Mouse (Mus musculus) gastrocnemius, postnatal 36 days (tissue): Measurements from ENCODE around the gene Rasl12. TPM values are rescaled to one million over a fixed set of nuclear protein-coding genes. Genes with fewer than 3 reads are reported as not detected.

Experiments used
- DNase-seq, 2 experiments: peaks; one replicate each; pipeline ENCODE4 v3.0.0; 2022
- intact Hi-C: fragments of 180-260 bp; cut with DNase I; formaldehyde crosslinking; loops from one replicate; pipeline ENCODE4 v1.15.1; 2025
- total RNA-seq, 2 experiments: library from RNA; stranded (reverse); gene quantifications; 2 replicates each; pipeline ENCODE4 v1.2.3; 2021

The Rasl12 gene
- total RNA-seq, 2 experiments from 2014 or later = 3.2 to 3.8 TPM

DNA sequence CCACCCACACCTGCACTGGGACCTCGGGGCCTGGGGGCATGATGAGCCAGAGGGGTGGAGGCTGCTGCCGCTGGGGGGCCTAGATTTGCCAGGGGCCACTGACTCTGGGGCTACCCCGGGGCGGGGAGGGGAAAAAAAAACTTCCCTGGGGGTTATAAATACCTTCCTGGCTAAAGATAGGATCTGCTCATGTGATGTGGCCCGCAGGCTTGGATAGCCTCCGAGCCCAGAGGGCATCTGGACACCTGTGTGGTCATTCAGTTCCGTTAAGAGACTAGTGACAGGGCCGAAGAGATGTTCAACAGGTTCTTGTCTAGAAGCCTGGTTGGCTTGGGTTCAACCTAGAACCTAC is 6.7 kb upstream of the Rasl12 start, which contains the start of gene Kbtbd13:
Gene Kbtbd13 (minus strand): TSS at position 40 of the 352 bp plus-strand sequence.
- intact Hi-C loops = no loop called here
- peak in 1 of 2 experiments; percentile 39 for DNase-seq

GRCm38 (mm10) chr9:65392638-65393364 is 5.5 kb upstream of the Rasl12 start:
- intact Hi-C loops = loop anchor here (2.0 kb wide), 1 partner anchor 38 kb away; no protein-coding TSS in a partner anchor

GRCm38 (mm10) chr9:65393606-65394005 is 4.7 kb upstream of the Rasl12 start:
- no peak for DNase-seq
- intact Hi-C loops = loop anchor here (2.0 kb wide), 1 partner anchor 37 kb away; no protein-coding TSS in a partner anchor

More at GRCm38 (mm10) chr9:65392638-65393364, 5.5 kb upstream of the Rasl12 start:
- peak; percentile 64 to 72 for DNase-seq

DNA sequence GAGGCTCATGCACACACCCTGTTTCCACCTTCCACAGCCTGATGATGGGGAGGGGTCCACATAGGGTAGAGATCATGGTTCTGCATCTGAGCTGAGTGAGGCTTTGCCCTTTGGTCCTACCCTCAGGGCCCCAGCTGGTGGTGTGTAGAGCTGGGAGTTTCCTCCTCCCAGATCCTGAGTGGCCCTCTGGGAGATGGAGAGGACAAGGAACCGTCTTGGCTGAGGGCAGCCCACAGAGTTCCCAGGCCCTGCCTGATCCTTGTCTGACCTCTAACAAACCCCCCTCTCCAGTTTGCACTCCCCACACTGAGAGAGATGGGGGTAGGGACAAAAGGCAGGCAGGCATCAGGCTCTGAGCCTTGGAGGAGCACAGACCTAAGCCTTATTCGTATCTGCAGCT is 3.9 kb upstream of the Rasl12 start:
- no peak for DNase-seq

GRCm38 (mm10) chr9:65399934-65400333 is 1.6 kb downstream of the Rasl12 start:
- DNase-seq = no peak
- intact Hi-C loops = loop anchor here (2.0 kb wide), 1 partner anchor 13 kb away; no protein-coding TSS in a partner anchor

More for the DNA sequence above, 3.9 kb upstream of the Rasl12 start:
- intact Hi-C loops = no loop called here

DNA sequence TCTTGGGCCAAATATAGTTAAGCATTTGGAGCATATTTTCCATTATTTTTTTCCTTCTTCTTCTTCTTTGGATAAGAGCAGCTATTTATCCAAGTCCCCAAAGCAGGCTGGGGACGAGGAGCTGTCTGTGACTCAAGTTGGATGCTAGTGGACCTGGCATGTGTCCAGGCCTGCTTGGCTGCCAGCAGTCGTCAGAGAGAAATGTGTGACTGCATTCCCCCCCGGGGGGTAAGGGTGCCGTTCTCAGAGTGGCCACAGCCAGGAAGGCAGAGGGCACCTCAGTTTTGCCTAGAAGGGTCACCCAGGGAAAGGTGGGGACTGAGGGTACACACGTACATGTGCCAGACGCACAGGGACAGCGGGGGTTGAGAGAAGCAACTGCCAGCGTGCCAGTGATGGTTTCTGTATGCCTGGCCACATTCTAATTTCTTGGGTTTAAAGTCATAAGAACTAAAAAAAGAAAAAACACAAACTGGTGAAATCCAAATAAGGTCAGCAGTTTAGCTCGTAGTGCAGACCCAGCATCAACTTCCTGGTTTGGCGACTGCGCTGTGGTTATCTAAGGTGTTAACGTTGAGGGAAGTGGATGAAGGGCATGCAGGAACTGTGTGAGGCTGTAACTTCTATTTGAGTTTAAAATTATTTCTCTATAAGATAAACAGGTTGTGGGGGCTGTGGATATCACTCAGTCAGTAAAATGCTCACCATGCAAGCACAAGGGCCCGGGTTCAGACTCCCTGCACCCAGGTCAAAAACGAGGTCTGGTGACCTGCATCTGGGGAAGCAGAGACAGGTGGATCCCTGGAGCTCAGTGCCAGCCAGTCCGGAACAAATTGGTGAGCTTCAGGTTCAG is 6.3 kb downstream of the Rasl12 start:
- intact Hi-C loops = no loop called here
- peak; percentile 81 for DNase-seq

DNA sequence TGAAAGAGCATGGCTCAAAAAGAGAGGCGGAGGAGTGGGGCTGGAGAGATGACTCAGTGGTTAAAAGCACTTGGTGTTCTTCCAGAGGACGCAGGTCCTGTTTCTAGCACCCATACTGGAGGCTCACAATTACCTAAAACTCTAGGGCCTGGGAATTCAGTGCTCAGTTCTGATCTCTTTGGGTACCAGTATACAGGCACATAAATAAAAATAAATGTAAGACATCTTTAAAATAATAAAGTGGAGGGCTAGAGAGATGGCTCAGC is 6.8 kb downstream of the Rasl12 start:
- intact Hi-C loops = no loop called here
- no peak for DNase-seq

GRCm38 (mm10) chr9:65407327-65407726 is 9.0 kb downstream of the Rasl12 start:
- intact Hi-C loops = no loop called here
- no peak for DNase-seq

- intact Hi-C loops = no loop called here
- DNase-seq = no peak
Observed at GRCm38 (mm10) chr9:65407861-65408260, 9.6 kb downstream of the Rasl12 start.

DNA sequence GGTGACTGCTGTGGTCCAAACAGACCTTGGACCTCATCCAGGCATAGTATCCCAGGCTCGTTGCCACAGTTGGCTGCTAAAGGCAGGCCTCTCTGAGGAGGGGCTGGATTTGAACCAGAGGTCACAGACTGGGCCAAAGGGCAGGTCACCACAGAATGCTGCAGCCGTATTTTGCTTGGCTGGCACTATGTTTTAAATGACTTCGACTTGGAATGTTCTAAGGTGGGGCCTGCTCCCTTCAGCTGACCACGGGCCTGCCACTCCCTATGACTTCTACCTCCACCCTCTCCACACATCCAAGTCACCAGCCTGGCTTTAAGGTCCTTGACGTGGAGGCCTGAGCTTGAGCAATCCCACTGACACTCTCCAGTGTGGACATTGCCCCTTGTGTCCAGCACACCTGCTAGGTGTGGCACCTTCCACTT is 10.6 kb downstream of the Rasl12 start:
- intact Hi-C loops = no loop called here
- DNase-seq = peak in 1 of 2 experiments; percentile 32

GRCm38 (mm10) chr9:65410378-65410777 is 12.1 kb downstream of the Rasl12 start:
- intact Hi-C loops = no loop called here
- no peak for DNase-seq

DNA sequence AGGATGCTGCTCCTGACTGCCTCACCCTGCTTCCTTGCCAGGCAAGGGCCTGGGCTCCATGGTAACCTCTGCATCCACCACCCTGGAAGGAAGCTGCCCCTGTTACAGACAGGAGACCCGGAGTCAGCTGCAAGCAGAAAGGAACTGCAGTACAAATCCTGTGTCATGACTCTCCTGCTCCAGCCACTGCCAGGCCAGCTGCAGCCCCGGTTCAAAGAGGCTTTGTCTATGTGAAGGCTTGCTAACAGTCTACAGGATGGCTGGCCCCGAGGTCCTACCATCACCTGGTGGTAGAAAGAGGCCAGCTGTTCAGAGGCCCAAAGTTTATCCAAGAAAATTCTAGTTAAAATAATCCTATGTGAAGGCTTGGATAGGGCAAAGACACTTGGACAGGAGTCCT is 13.0 kb downstream of the Rasl12 start:
- intact Hi-C loops = no loop called here
- DNase-seq = no peak

- no peak for DNase-seq
- intact Hi-C loops = no loop called here
Observed at GRCm38 (mm10) chr9:65417738-65418137, 19.4 kb downstream of the Rasl12 start.

DNA sequence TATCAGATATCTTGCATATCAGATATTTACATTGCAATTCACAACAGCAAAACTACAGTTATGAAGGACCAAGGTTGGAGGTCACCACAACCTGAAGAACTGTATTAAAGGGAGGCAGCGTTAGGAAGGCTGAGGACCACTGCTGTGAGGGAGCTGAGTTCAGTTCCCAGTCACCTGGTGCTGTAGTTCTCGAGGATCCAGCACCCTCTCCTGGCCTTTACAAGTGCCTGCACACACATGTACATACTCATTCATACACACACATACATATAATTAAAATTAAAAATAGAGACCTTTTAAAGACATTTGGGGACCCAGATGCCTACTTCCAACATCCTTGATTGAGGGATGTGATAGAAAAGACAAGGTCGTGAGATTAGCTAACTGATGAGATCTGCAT is 21.3 kb downstream of the Rasl12 start:
- DNase-seq = no peak
- intact Hi-C loops = no loop called here

- DNase-seq = no peak
- intact Hi-C loops = no loop called here
Observed at GRCm38 (mm10) chr9:65422760-65423501, 24.6 kb downstream of the Rasl12 start, which contains the start of gene Slc51b. Gene Slc51b, minus strand, starts transcription at chr9:65422955.

DNA sequence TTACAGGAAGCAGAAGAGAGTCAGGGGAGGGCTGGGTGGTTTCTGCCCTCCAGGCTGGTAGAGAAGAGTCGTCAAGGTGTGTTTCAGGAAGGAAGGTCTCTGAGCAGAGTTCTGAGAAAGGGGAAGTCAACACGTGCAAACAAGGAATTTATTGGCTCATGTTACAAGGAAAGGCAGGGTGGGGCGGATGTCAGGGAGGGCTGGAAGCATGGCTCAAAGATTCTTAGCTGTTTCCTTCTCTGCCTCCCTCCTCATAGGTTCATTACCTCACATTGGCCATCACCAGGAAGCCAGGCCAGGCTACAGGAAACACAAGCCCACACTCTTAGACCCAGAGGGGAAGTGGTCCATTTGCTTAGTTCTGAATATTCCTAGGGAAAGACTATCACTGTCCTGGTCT is 26.1 kb downstream of the Rasl12 start:
- intact Hi-C loops = no loop called here

DNA sequence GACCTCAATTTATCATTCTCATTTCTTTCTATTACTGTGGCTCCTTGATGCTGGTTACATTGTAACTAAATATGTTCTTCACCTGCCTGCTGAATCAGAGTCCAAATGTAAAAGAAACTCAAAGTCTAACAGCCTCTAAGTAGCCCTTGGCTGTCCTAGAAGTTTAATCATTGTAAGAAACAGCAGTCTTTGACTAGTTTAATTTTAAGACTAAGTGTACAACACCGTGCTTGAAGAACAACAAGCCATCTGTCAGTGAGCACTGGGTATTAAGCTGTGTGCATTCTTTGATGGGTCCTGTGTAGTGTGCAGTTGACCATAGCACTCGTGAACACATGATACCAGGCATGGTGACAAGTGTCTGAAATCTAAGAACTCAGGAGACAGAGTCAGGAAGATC is 29.2 kb downstream of the Rasl12 start:
- intact Hi-C loops = no loop called here
- no peak for DNase-seq

More for the DNA sequence above, 26.1 kb downstream of the Rasl12 start:
- no peak for DNase-seq

GRCm38 (mm10) chr9:65428003-65428402 is 29.7 kb downstream of the Rasl12 start:
- intact Hi-C loops = no loop called here
- no peak for DNase-seq

DNA sequence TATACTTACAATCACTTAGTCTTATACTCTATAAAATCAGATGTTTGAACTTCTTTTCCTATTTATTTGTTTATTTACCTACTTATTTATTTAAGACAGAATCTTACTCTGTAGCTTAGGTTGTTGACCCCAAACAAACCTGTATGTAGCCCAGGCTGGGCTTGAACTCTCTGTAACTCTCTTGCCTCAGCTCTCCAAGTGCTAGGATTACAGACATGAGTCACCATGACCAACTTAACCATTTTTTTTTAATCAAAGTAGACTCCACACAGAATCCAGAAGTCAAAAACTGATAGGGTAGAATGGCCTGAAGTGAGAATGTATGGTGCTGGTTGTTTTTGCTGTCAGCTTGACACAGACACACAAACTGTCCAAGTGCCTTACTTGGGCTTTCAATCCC is 32.1 kb downstream of the Rasl12 start:
- intact Hi-C loops = loop anchor here (2.0 to 10.0 kb wide), 3 partner anchors 38 to 196 kb away; no protein-coding TSS in a partner anchor
- DNase-seq = no peak

DNA sequence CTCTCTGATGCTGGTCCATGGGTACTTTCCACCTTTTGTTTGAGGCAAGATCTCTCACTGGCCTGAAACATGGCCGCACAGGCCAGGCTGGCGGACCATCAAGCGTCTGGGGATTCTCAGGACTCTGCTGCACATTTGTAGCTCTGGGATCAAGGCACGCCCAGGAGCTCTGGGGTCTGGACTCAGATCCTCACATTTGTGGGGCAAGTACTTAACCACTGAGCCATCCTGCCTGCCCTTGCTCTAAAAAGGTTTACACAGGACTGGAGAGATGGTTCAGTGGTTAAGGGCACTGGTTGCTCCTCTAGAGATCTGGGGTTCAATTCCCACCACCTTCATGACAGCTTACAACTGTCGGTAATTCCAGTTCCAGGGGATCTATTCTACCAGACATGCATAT is 32.6 kb downstream of the Rasl12 start:
- intact Hi-C loops = loop anchor here (2.0 to 10.0 kb wide), 3 partner anchors 38 to 196 kb away; no protein-coding TSS in a partner anchor
- DNase-seq = no peak

DNA sequence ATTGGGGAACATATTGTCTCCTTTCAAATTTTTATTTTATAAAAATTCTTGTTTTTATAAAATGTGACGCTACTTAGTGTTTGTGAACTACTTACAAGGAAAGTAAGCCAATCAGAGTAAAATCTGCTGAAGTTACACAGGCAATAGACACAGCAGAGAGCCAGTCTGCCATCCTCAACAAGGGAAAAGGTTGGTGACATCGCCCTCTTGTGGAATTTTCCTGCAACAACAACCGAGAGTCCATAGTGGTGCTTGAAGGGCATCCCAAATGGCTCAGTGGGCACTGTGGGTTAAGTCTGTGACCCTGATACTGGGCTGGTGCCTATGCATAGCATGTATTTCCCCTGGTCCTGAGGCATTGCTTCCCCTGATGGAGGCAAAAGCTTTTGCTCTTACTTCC is 33.9 kb downstream of the Rasl12 start:
- intact Hi-C loops = loop anchor here (10.0 kb wide), 1 partner anchor 197 kb away; no protein-coding TSS in a partner anchor
- peak; percentile 70 to 73 for DNase-seq
